Mouse (Mus musculus): ENCODE results near the gene Fam69a.
A peak's percentile ranks its signal among the peaks of the same experiment; 100 is the strongest.
"Not testable (repeated sequence)": the region's sequence is repeated elsewhere in the genome, so short reads cannot be mapped to it uniquely, and the experiment has no call there.

Fam69a gene

DNA sequence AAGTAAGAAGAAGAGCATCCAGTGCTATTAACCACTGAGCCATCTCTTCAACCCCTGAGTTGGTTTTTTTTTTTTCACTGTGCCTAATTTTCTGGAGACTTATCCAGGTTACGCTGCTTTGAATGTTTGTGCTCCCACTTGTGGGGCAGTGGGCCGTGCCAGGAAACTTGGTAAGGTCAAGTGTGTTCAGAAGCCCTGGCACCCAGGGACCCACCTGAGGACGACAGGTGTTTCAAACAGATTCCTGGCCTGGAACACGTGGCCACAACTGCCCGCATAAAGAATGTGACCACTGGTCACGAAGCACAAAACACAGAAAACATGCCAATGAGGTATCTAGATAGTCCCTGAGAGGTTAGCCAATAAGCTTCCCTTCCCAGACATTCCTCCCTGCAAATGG, 43.4 kb downstream of the Fam69a start:
- DNase-seq, result peak; percentile 80

DNA sequence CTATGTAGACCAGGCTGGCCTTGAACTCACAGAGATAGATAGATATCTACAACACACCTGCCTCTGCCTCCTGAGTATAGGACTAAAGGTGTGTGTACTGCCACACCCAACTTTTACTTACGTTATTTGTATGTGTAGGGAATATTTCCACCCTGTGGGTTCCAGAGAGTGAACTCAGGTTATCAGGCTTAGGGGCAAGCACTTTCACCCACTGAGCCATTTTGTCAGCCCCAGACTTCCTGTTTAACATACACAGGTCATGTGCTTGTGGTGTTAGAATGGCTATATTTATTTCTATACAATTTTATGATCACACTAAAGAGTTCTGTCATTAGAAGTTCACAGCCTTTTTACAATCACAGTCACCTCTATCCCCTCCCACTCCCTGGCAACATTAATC, 43.9 kb downstream of the Fam69a start:
- DNase-seq, result no peak

DNA sequence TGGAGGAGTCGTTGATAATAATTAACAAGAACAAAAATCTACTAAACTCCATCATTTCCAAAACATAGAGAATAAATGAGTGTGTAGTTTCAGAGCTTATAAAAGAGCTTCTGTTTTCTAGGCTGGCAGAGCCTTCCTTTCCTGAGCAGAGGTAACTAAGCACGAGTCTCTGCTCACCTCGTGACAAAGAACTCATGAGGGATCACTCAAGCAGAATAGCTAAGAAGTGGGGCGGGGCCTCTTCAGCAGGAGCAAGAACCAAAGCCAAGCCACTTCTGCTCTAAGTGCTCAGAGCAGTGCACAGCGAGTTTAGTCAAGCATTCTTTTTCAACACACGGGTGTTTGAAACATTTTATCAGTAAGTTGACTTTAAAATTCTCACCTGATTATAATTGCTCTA, 45.7 kb downstream of the Fam69a start:
- DNase-seq, result peak; percentile 90

DNA sequence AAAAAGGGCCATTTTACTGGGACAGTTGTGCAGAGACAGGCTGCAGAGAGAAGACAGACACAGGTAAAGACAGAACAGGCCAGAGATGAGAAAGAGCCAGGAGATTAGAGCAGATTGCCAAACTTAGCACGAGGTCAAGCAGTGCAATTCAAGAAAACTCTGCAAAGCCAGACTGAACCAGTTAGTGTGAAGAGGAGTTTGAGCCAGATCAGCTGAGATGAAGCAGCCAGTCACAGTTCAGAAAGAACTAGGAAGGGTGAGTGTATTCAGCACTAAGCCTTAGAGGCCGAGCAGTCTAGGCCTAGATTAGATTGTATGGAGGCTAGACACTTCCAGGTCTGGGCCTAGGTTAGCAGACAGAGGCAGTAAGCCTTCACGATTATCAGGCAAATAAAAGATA, 47.2 kb downstream of the Fam69a start:
- DNase-seq, result peak; percentile 60

DNA sequence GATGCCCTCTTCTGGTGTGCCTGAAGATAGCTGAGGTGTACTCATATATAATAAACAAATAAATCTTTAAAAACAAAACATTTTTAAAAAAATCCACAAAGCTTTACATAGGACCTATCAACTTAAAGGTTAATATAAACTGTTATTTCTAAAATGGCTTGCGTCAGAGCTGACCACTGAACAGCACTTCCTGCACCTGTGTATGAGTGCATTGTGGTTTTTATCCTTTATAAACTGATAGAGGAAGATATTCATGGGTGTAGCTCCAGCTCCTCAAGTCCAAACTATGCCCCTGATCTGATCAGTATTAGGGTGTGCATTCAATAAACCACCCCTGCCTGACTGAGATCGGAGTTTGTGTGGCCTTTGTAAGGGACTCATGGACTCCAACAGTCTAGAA, 48.0 kb downstream of the Fam69a start:
- no peak for DNase-seq

DNA sequence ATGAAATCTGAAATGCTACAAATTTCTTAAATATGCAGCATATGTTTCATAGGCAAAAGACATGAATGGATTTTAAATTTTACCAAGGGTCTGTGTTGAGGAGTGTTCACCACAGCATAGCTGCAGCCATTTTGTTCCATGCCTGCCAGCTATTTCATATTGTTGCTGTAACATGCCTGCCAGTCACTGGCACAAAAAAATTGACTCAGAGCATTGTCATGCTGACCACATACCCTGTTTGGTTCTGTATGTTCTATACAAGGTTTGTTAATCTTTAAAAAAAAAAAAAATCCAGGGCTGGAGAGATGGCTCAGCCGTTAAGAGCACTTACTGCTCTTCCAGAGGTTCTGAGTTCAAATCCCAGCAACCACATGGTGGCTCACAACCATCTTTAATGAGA, 48.4 kb downstream of the Fam69a start:
- not testable (repeated sequence) for DNase-seq

DNA sequence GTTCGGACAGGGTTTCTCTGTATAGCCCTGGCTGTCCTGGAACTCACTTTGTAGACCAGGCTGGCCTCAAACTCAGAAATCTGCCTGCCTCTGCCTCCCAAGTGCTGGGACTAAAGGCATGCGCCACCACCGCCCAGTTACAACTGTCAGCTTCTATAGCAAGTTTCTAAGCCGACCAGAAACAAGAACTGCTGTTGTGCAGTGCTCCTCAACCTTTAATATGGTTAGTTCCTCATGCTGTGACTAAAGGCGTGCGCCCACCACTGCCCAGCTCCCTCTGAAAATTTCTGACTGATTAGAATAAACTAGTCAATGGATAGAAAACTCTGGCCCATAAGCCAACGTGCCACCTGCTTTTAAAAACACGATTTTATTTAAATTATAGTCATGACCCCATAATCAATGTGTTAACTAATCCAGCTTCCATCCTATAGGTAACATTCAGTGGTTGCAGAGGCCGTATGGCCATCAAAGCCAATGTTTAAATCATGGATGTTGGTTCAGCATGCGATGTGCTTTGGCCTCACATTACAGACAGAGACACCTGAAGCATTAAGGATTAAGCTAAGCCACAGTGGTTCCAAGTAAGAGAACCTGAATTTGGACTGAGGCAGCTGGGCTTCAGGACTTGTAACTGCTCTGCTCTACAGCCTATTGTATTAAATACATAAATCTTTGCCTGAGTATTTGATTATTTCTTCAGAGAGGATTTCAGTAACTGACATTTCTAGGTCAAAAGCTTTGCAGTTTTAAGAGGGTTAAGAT, 50.1 kb downstream of the Fam69a start:
- no peak for DNase-seq

DNA sequence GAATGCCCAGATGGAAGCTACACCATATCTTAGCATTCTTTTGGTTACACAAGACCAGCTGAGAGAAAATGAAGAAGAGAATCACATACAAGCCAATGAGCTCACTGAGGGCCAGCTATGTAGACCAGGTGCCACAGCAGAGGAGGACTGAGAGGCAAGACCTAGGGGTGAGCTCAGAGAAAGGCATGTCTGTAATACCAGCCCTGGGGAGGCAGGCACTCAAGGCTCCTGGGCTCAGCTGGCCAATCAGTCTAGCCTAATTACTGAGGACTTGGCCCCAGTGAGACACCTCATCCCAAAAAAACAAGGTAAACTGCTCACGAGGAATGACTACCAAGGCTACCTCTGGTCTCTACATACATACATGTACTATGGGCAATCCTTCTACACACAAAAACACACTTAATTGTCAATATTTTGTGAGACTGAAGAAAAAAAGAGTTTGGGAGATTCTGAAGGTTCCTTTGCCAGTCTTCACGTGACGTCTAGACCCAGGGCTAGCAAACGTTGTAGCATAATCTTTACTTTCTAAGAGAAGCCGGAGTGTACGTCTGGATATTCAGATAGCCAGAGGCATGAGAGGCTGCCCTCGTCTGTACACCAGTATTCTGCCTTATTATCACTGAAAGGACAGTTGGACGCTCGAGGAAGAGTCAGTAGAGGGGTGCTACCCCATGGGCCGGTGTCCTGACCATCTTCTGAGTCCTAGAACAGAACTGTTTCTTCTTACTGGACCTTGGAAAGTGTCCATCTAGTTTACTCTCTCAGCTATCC, 51.9 kb downstream of the Fam69a start:
- no peak for DNase-seq

DNA sequence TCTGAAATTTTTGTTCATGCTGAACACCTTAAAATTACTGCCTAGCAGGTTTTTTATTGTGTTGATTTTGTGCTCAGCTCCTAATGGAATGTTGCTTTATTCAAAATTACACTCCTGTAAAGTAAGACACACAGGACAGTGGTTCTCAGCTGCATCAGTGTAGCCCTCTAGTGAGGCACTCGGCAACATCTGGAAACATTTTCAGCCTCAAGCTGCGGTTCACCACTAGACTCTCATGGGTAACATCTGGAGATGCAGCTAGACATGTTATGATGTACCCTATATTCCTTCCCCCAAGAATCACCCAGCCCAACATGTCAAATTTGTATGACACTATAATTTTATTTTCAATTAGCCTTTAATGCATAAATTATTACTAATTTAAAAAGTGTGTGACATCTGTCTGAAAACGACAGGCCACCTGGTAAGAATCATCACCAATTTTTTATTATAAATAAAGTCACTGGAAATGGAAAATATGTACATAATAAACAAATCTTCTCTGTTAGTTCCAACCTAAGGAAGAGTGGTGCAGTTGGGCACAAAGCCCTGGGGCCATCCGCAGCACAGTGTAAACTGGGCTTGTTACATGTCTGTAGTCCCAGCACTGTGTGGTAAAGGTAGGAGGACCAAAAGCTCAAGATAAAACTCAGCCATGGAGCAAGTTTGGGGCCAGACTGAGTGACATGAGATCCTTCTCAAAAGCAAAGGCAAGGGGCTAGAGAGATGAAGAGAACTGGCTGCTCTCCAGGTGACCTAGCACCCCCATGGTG, 53.5 kb downstream of the Fam69a start:
- DNase-seq, result no peak

DNA sequence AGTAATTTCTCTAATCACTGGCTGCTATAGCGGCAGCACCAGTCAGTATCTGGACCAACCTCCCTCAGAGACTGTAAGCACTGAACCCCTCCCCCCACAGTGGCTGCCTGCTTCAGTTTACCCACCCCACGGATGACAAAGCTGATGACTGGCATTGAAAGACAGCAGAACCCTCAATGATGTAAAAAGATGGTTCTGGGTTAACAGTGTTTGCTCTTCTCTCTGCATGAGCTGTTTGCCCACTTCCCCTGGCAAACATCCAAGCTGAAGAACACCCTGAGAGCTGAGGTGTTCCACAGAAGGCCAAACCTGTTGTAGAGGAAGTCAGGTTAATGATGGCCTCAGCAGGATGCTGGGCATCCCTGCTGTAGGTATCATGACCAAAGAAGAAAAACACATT, 54.3 kb downstream of the Fam69a start:
- peak; percentile 46 for DNase-seq

DNA sequence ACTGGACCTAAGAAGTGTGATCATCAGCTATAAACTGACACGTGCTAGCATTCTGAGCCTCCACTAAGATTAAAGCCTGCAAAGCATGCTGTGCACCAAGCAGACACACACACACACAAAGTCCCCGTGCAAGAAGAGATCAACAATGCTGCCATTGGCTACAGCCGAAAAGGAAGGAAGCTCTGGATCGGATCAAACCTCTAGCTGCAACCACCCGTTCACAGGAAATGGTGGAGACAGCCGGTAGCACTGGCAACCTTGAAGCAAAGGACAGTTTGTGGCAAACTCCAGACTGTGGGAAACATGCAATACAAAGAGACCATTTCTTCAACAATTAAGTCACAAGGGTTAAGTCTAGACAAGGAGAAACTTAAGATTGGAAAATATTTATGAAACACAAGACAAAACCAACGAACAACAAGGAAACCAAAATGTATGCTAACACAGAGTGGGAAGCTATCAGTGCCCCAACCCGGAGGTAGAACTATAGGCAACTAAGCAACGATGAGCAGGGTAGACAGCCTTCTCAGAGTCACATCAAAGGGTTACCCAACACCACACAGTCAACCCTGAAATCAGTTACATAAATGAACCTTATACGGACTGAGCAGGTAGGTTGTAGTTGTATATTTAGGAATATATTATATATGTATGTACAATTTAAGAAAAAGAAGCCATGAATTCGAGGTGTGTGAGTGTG, 60.2 kb downstream of the Fam69a start:
- DNase-seq, result peak; percentile 56

DNA sequence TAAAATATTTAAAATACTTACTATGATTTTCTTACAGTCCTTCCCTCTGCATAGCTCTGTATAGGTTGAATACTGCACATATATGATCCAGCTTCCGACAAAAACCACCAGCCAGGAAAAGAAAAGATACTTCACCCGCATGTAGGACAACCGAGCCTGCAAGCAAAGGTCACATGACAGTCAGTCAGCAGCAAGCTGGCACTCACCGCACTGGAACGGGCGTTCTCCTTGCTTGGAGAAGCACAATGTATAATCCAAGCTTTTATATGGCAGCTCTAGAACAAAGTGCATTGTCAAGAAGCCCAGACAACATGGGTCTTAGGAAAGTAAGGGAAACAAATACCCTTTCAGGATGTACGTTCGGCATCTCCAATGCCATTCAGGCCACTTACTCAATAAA, 62.3 kb downstream of the Fam69a start:
- no peak for DNase-seq

DNA sequence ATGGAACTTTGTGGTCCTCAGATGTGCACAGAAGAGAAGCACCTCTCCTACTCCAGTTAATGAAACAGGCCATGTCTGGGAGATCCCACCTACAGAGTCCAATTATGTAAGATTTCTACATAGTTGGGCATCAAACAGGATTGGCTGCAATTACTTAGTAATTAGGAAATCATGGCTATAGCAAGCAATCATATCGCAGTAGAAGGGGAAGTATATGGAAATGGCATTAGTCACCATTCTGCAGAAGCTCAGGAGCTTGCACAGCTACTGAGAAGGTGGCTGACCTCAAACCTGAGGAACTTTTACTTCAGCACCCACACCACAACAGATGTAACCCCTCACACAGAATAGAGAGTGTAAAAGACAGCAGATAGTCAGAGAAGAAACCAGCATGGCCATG, 64.0 kb downstream of the Fam69a start:
- DNase-seq, result no peak

DNA sequence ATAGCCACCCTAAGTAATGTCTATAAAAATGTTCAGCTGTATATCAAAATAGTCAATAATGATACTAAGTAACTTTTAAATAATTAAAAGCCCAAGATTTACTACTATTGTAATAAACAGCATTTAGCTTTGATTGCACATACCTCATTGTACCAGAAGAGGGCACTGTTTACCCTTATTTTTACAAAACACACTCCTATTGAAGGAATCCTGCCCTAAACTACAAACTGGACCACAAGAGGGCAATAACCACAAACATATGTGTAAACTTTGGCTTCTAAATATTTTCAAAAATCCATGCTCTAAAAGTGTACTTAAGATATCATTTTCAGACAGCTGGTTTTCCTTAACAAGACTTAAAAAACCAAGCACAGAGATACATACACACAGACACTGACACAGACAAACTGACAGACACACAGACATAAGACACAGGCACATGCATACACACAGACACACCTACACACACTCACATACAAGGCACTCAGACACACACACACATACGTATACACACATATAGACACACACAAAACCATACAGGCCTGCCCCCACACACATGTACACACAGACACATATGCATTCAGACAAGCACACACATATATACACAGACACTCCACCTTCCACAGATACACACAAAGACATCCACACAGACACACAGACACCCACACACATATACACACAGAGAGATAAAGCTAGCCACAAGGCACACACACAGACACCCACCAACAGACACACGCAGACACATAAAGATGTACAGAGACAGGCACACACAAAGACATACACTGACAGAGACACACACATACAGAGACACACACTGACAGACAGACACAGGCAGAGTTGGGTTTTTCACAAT, 65.3 kb downstream of the Fam69a start:
- peak; percentile 93 for DNase-seq

DNA sequence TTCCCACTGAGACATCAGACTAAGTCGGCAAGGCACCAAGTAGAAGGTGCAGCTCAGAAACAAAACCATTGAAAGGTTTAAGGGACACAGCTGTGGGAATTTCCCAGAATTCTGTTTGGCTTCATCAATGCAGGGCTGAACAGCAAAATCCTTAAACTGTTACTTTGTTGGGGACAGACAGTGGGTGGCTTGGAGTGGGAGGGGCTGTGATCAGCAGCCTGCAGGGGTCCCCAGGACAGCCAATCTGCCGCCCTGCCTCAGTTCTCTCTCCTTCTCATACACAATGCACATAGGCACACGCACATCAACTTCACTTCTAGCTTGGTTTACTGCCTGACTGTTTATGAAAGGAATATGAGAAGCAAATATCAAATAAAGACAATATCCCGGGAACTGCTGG, 71.6 kb downstream of the Fam69a start:
- DNase-seq, result no peak

DNA sequence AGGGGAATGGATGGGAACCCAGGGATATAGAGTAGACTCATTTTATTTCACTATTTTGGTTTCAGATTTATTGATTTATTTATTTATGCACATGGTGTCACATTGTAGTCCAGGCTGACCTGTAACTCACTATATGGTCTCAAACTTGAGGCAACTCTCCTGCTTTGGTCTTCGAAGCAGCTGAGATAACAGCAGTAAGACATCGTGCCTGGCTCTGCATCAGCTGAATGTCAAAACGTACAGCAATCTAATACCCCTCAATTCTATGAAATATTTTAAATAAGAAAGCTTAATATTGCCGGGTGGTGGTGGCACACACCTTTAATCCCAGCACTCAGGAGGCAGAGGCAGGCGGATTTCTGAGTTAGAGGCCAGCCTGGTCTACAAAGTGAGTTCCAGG, 75.9 kb downstream of the Fam69a start:
- no peak for DNase-seq

DNA sequence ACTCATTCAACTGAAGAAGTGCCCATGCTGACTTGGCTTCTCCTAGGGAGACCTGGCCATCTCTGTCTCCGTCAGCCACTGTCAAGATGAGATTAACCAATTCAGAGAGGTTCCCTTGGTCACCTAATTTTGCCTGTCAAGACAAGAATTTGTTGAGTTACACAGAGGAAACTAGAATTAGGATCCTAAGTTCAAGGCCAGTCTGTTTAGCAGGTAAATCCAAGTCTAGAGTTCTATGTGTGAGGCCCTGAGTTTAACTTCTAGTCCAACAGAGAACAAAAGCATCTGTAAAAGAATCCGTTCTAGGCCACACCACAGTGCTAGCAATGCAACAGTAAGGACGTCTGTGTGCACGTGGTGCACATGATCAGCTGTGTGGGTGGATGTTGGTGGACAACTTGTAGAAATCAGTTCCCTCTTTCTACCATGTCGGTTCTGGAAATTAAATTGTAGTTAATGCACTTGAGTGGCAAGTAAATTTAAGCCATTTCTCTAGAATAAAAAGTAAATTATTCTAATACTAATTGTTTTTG, 76.7 kb downstream of the Fam69a start:
- DNase-seq, result peak; percentile 54

DNA sequence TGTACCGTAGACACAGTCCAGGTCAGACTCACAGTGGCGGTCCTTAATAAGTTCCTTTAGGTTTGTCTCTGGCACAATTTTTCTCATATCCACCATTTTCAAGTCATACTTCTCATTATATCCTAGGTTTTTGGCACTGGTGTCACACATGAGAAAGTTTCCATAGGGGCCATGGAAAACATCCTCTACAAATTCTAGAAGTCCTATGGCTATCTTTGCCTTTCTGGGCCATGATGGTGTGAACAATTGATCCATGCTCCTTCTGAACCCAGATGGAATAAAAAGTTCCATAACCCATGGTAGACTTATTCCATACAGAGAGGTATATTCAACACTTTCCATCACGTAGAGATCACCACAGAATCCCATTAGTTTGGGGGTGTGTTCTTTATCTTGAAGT, 77.2 kb downstream of the Fam69a start:
- no peak for DNase-seq

DNA sequence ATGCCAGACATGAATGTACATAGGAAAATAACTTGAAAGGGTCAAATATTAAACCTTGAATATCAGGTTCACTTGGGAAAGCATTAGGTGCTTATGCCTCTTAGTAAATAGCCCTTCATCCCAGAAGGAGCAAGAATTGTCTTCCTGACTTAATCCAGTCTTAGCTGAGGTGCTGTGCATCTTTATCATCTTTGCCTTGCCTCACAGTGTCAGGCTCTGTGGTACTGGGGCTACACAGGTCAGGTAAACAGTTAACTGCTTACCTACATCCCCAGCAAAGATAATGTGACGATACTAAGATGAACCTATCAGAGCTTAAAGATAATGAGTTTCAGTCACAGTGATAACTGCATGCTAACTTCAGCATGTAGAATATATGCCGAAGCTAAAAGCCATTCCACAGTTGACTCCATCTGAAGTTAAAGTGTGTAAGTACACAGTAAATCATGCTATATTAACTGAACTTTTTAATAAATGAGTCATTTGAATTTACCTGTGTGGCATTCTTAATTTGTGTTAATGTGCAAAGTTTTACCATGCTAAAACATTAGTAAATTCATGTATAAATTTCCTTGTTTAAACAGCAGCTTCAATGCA, 78.3 kb downstream of the Fam69a start:
- no peak for DNase-seq

DNA sequence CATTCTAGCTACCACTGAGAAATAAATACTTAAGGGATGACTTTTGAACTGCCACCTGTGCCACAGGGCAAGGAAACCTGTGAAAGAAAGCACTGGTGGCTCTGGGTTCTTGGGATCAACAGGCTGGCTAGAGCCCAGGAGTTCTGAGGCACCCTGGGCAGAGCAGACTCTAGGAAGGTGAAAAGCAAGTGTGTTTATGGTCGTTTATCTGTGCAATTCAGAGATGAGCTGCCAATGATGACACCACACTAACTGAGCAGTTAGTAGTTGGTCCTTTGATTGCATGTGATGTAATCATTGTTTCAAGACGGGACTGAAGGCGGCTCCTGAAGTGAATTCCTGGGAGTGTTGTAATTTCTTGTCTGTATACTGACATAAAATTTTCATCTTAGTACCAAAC, 82.6 kb downstream of the Fam69a start:
- DNase-seq, result no peak

DNA sequence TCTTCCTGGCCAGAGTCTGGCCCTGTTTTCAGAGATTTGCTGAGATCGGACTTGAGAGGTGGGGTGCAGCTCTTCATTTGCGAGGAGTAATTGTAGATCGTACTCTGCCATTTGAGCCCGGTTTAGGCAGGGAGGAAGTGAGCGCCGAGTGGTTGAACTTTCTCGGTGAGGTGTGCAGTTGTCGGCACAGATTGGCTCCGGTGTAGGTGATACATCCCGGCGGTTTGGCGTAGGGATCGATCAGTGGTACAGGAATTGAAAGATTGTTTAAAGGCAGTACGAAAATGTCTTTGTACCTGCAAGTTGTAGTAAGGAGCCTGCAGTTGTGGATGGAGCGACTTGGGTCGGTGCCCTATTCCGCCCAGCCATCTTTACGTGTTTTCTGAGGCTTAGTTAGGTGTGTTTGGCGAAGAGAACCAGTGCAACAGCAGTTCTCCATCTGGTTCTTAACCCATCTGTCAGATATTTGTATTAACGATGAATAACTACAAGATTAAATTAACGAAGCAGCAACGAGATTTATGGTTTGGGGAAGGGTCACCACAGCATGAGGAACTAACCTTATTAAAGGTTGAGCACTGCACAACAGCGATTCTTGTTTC, 85.8 kb downstream of the Fam69a start:
- DNase-seq, result no peak

Data from lung, postnatal 36 days (tissue).